Mouse (Mus musculus): ENCODE measurements around the gene Anks6. TPM values are rescaled to one million over a fixed set of nuclear protein-coding genes. Genes with fewer than 3 reads are reported as not detected.

Gene Anks6
- total and polyA plus RNA-seq, 3 experiments, result not detected

DNA sequence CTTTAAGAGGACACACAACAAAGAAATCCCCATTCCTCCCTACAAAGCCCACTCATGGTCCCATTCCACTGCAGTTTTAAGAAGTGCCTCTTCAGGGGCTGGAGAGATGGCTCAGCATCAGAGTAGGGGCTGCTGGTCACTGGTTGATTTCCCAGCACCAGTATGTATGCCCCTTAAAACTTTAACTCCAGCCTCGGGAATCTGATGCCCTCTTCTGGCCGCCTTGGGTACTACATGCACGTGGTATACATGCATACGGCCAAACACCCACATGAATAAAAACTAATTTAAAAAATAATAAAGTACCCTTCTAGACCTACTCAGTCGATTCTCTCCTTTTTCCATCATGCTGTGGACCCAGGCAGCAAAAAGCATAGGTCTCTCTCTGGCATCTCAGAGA is 36.7 kb downstream of the Anks6 start:
- Histone ChIP-seq H3K79me2 (replicated peaks; ENCODE audit: control insufficient read depth, extremely low read depth, insufficient read depth, poor library complexity, severe bottlenecking) (no peaks in the 10 kb centered on the region), H3K9me3 (replicated peaks; ENCODE audit: low read length) (no peaks in the 10 kb centered on the region), H3K4me2 (ENCODE audit: insufficient read depth, low read depth, poor library complexity, severe bottlenecking) (no peak overlapping the region), H3K27ac (ENCODE audit: insufficient read depth, low read depth) (no peak overlapping the region), H3K9ac (ENCODE audit: insufficient read depth, low read depth) (no peak overlapping the region), H3K4me1 (ENCODE audit: control insufficient read depth in 1 of 2, insufficient read depth in 2 of 2) (no peaks in the 10 kb centered on the region), H3K36me3 (replicated peaks in 1 of 2; ENCODE audit: control insufficient read depth in 1 of 2, insufficient read depth in 1 of 2, low read length in 1 of 2) (no peaks in the 10 kb centered on the region), H3K27me3 (replicated peaks) (peaks cover 56% of the 10 kb centered on the region), H3K4me3 (replicated peaks in 1 of 3; ENCODE audit: low read depth in 2 of 3, low read length in 2 of 3, poor library complexity in 1 of 3) (no peak overlapping the region)
- dilution Hi-C loops (cut with MboI; ENCODE audit: extremely low pct_ligation_motif_present, extremely low pct_unique_long_range_greater_than_20kb, low sequenced_read_pairs), result no loop called here
- peak; percentile 41 for DNase-seq (ENCODE audit: extremely low read depth)
- in situ Hi-C loops (cut with MboI; ENCODE audit: low pct_ligation_motif_present, low pct_unique_long_range_greater_than_20kb, low sequenced_read_pairs), result no loop called here
- TF ChIP-seq MYC (IDR thresholded peaks at IDR 0.05; ENCODE audit: low read depth, low read length), result peak; percentile 82
- TF ChIP-seq CTCF (conservative IDR thresholded peaks at IDR 0.05 in 1 of 2, IDR thresholded peaks at IDR 0.05 in 1 of 2; ENCODE audit: low read depth in 2 of 2, low read length in 2 of 2), result peak; percentile 76 to 82
- peak; percentile 69 for TF ChIP-seq RAD21 (IDR thresholded peaks at IDR 0.05; ENCODE audit: low read depth, low read length)
- TF ChIP-seq SMC3 (IDR thresholded peaks at IDR 0.05; ENCODE audit: low read depth, low read length), result peak; percentile 76
- 0 out of 2 replicates have a peak, but pooled peaks have one; percentile 35 for TF ChIP-seq MAX (IDR thresholded peaks at IDR 0.05; ENCODE audit: low read length)
- TF ChIP-seq IRF4 (IDR thresholded peaks at IDR 0.05; ENCODE audit: low read depth, low read length), result no peak
- TF ChIP-seq E2F4 (IDR thresholded peaks at IDR 0.05; ENCODE audit: insufficient replicate concordance, low read depth, low read length), result no peak

DNA sequence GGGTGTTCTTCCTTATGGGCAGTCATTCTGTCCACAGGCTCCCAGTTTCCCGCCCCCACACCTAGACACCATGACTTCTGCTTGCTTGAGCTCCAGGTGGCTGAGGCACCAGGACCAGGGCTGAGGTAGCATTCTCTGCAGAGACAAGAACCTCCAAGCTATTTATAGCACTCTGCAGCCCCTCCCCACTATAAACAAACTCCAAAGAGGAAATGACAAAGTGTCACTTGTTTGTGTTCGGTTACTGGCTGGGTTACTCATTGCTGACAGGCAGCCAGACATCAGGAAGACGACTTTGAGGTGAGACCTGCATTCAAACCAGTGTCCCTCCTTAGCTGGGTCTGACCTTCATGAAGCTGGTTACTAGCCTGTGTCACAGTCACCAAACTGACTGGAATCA is 42.1 kb downstream of the Anks6 start:
- no peak for DNase-seq (ENCODE audit: extremely low read depth)
- Histone ChIP-seq H3K9ac (ENCODE audit: insufficient read depth, low read depth) (no peak overlapping the region), H3K27me3 (replicated peaks) (peaks cover 9% of the 10 kb centered on the region), H3K27ac (ENCODE audit: insufficient read depth, low read depth) (no peak overlapping the region), H3K36me3 (replicated peaks in 1 of 2; ENCODE audit: control insufficient read depth in 1 of 2, insufficient read depth in 1 of 2, low read length in 1 of 2) (no peaks in the 10 kb centered on the region), H3K4me3 (replicated peaks in 1 of 3; ENCODE audit: low read depth in 2 of 3, low read length in 2 of 3, poor library complexity in 1 of 3) (no peak overlapping the region), H3K9me3 (replicated peaks; ENCODE audit: low read length) (no peaks in the 10 kb centered on the region), H3K4me1 (ENCODE audit: control insufficient read depth in 1 of 2, insufficient read depth in 2 of 2) (peaks cover 5 to 25% of the 10 kb centered on the region in 2 experiments; a peak in 3 of 4 replicates), H3K79me2 (replicated peaks; ENCODE audit: control insufficient read depth, extremely low read depth, insufficient read depth, poor library complexity, severe bottlenecking) (no peaks in the 10 kb centered on the region), H3K4me2 (ENCODE audit: insufficient read depth, low read depth, poor library complexity, severe bottlenecking) (no peak overlapping the region)
- TF ChIP-seq NELFE (IDR thresholded peaks at IDR 0.05; ENCODE audit: low read depth, low read length), result no peak
- no peak for TF ChIP-seq RCOR1 (conservative IDR thresholded peaks at IDR 0.05; ENCODE audit: low read depth, low read length)
- no peak for TF ChIP-seq ELF1 (IDR thresholded peaks at IDR 0.05; ENCODE audit: low read depth, low read length)
- in situ Hi-C loops (cut with MboI; ENCODE audit: low pct_ligation_motif_present, low pct_unique_long_range_greater_than_20kb, low sequenced_read_pairs) (no loop called here), dilution Hi-C loops (cut with MboI; ENCODE audit: extremely low pct_ligation_motif_present, extremely low pct_unique_long_range_greater_than_20kb, low sequenced_read_pairs) (no loop called here)

DNA sequence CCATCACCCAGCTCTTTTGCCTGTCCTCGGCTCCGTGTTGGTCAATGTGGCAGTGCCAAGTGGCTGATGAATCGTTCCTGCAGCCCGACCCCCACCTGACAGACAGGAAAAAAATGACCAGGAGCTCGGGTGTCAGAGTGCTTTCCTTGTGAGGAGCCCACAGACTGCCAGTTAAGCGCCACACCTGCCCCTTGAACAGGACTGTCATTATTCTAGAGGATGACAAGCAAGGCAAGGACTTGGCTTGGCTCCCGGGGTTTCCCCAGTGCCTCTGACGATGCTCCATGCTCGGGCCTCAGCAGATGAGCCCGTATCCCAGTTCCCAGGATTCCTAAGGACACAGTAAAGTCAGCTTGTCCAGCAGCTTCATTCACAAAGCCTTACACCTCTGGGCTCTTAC is 44.8 kb downstream of the Anks6 start:
- Histone ChIP-seq H3K4me3 (replicated peaks in 1 of 3; ENCODE audit: low read depth in 2 of 3, low read length in 2 of 3, poor library complexity in 1 of 3) (no peak overlapping the region), H3K79me2 (replicated peaks; ENCODE audit: control insufficient read depth, extremely low read depth, insufficient read depth, poor library complexity, severe bottlenecking) (no peaks in the 10 kb centered on the region), H3K4me2 (ENCODE audit: insufficient read depth, low read depth, poor library complexity, severe bottlenecking) (no peak overlapping the region), H3K9ac (ENCODE audit: insufficient read depth, low read depth) (no peak overlapping the region), H3K4me1 (ENCODE audit: control insufficient read depth in 1 of 2, insufficient read depth in 2 of 2) (peaks cover 9 to 29% of the 10 kb centered on the region in 2 experiments; a peak in 3 of 4 replicates), H3K27ac (ENCODE audit: insufficient read depth, low read depth) (no peak overlapping the region), H3K27me3 (replicated peaks) (peaks cover 12% of the 10 kb centered on the region), H3K36me3 (replicated peaks in 1 of 2; ENCODE audit: control insufficient read depth in 1 of 2, insufficient read depth in 1 of 2, low read length in 1 of 2) (no peaks in the 10 kb centered on the region), H3K9me3 (replicated peaks; ENCODE audit: low read length) (no peaks in the 10 kb centered on the region)
- in situ Hi-C loops (cut with MboI; ENCODE audit: low pct_ligation_motif_present, low pct_unique_long_range_greater_than_20kb, low sequenced_read_pairs) (no loop called here), dilution Hi-C loops (cut with MboI; ENCODE audit: extremely low pct_ligation_motif_present, extremely low pct_unique_long_range_greater_than_20kb, low sequenced_read_pairs) (no loop called here)
- TF ChIP-seq ZC3H11A (IDR thresholded peaks at IDR 0.05; ENCODE audit: low read depth, low read length) (no peak), MXI1 (IDR thresholded peaks at IDR 0.05; ENCODE audit: low read depth, low read length) (no peak), USF2 (conservative IDR thresholded peaks at IDR 0.05; ENCODE audit: low read depth, low read length) (no peak), KAT2A (IDR thresholded peaks at IDR 0.05; ENCODE audit: insufficient replicate concordance, low read length) (no peak)
- DNase-seq (ENCODE audit: extremely low read depth), result no peak

Data from CH12.LX (cell line).